Comparison of ENCODE assay signal across 9 mouse cellular contexts in the genomic region with DNA sequence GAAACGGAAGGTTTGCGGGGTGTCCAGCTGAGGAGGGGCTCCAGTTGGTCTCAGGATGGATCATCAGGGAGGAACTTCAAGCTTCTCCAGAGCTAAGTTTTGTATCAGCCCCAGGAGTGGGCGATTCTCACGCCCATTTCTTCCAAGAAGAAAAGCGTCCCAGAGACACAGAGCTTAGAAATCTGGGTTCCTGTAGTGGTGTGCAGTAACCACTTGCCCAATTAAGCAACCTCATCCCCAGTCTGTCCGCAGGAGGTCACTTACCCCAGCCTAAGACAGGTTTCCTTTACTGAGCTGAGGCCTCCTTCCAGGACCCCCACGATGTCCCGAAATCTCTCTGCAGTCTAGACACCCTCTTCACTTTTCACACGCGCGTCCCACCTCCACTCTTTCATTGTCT. TPM values are rescaled to one million over a fixed set of nuclear protein-coding genes. Genes with fewer than 3 reads are reported as not detected.
DNase-seq lines count a peak whose midpoint lies in the region; ATAC-seq and TF ChIP-seq lines count a peak whose summit lies in the region.
"Had no signal": no experiment of that assay in that cellular context is flagged by ENCODE, and none has a peak within 500 bp of the region (broad histone marks: within the 10 kb centered on the region; RNA-seq: fewer than 3 reads in every experiment).

No protein-coding gene starts in this region.

- no peak for TF ChIP-seq POLR2A in CH12.LX (IDR thresholded peaks at IDR 0.05; ENCODE audit: low read depth, low read length)

- in situ Hi-C loops in CH12.LX (cut with MboI; ENCODE audit: low pct_ligation_motif_present, low pct_unique_long_range_greater_than_20kb, low sequenced_read_pairs), result no loop called here

- H3K9ac ChIP-seq in CH12.LX (ENCODE audit: insufficient read depth, low read depth), result peak overlapping the region; percentile 73
- H3K9ac ChIP-seq in forebrain, embryonic 13.5 days, result peak overlapping the region; percentile 61
- peak overlapping the region; percentile 72 for H3K9ac ChIP-seq in liver, embryonic 16.5 days (ENCODE audit: low read depth, low read length)

- peaks cover 8% of the 10 kb centered on the region for H3K4me1 ChIP-seq in heart, embryonic 10.5 days
- H3K4me1 ChIP-seq in CH12.LX (ENCODE audit: control insufficient read depth in 1 of 2, insufficient read depth in 2 of 2), result peaks cover 6 to 14% of the 10 kb centered on the region in 2 experiments
- peaks cover 16% of the 10 kb centered on the region for H3K4me1 ChIP-seq in forebrain, embryonic 13.5 days
- peaks cover 22% of the 10 kb centered on the region for H3K4me1 ChIP-seq in liver, embryonic 16.5 days (ENCODE audit: control insufficient read depth, low read depth, low read length)

- H3K27ac ChIP-seq in heart, embryonic 10.5 days, result peak overlapping the region; percentile 78
- H3K27ac ChIP-seq in CH12.LX (ENCODE audit: insufficient read depth, low read depth), result no peak overlapping the region
- H3K27ac ChIP-seq in forebrain, embryonic 13.5 days, result no peak overlapping the region
- H3K27ac ChIP-seq in liver, embryonic 16.5 days (ENCODE audit: low read length), result peak overlapping the region; percentile 50; the same call in 1 of the 2 replicates

- no peak for DNase-seq in heart, embryonic 10.5 days (ENCODE audit: low spot score)
- DNase-seq in heart, adult 11 months, result no peak
- no peak for DNase-seq in CH12.LX (ENCODE audit: extremely low read depth)
- no peak for DNase-seq in ovary, postnatal 10 days (ENCODE audit: low spot score)
- DNase-seq in right cerebral cortex, adult 2 months (ENCODE audit: low spot score in 2 of 2), result no peak
- no peak for DNase-seq in right cerebral cortex, postnatal 4 days

- H3K79me2 ChIP-seq in CH12.LX (replicated peaks; ENCODE audit: control insufficient read depth, extremely low read depth, insufficient read depth, poor library complexity, severe bottlenecking), result no peaks in the 10 kb centered on the region

- no peak for TF ChIP-seq RAD21 in CH12.LX (IDR thresholded peaks at IDR 0.05; ENCODE audit: low read depth, low read length)

- H3K4me3 ChIP-seq in heart, embryonic 10.5 days, result peak overlapping the region; percentile 66
- H3K4me3 ChIP-seq in CH12.LX (replicated peaks in 1 of 3; ENCODE audit: low read depth in 2 of 3, low read length in 2 of 3, poor library complexity in 1 of 3), result peak overlapping the region; percentile 66 to 85 (median 78)
- H3K4me3 ChIP-seq in forebrain, embryonic 13.5 days, result peak overlapping the region; percentile 51
- peak overlapping the region; percentile 70 for H3K4me3 ChIP-seq in liver, embryonic 16.5 days (ENCODE audit: low read depth, low read length)

- no peak for TF ChIP-seq CTCF in CH12.LX (conservative IDR thresholded peaks at IDR 0.05 in 1 of 2, IDR thresholded peaks at IDR 0.05 in 1 of 2; ENCODE audit: low read depth in 2 of 2, low read length in 2 of 2)

- ATAC-seq in forebrain, embryonic 13.5 days, result no peak; the same call in 1 of the 2 replicates
- ATAC-seq in liver, embryonic 16.5 days (ENCODE audit: low read depth), result no peak; the same call in 1 of the 2 replicates

- no peak for TF ChIP-seq EP300 in CH12.LX (IDR thresholded peaks at IDR 0.05; ENCODE audit: low read length)

- no peaks in the 10 kb centered on the region for H3K36me3 ChIP-seq in heart, embryonic 10.5 days
- H3K36me3 ChIP-seq in CH12.LX (replicated peaks in 1 of 2; ENCODE audit: control insufficient read depth in 1 of 2, insufficient read depth in 1 of 2, low read length in 1 of 2), result peaks cover 0 to 5% of the 10 kb centered on the region in 2 experiments
- H3K36me3 ChIP-seq in forebrain, embryonic 13.5 days (ENCODE audit: poor library complexity, severe bottlenecking), result no peaks in the 10 kb centered on the region
- no peaks in the 10 kb centered on the region for H3K36me3 ChIP-seq in liver, embryonic 16.5 days (ENCODE audit: control insufficient read depth, insufficient read depth)

- H3K9me3 ChIP-seq in heart, embryonic 10.5 days, result no peaks in the 10 kb centered on the region
- H3K9me3 ChIP-seq in CH12.LX (replicated peaks; ENCODE audit: low read length), result peaks cover 3% of the 10 kb centered on the region
- no peaks in the 10 kb centered on the region for H3K9me3 ChIP-seq in forebrain, embryonic 13.5 days (replicated peaks)
- H3K9me3 ChIP-seq in liver, embryonic 16.5 days (replicated peaks; ENCODE audit: control insufficient read depth, low read length), result no peaks in the 10 kb centered on the region

- 11% methylated on average over 11 of the region's 11 CpGs for WGBS in heart, embryonic 10.5 days
- WGBS in forebrain, embryonic 13.5 days, result 5% methylated on average over 11 of the region's 11 CpGs
- 10% methylated on average over 11 of the region's 11 CpGs for WGBS in liver, embryonic 16.5 days (ENCODE audit: insufficient replicate concordance)

- dilution Hi-C loops in CH12.LX (cut with MboI; ENCODE audit: extremely low pct_ligation_motif_present, extremely low pct_unique_long_range_greater_than_20kb, low sequenced_read_pairs), result no loop called here

- H3K27me3 ChIP-seq in heart, embryonic 10.5 days (ENCODE audit: insufficient read depth, poor library complexity, severe bottlenecking), result no peaks in the 10 kb centered on the region
- H3K27me3 ChIP-seq in CH12.LX (replicated peaks), result no peaks in the 10 kb centered on the region
- H3K27me3 ChIP-seq in forebrain, embryonic 13.5 days, result no peaks in the 10 kb centered on the region
- no peaks in the 10 kb centered on the region for H3K27me3 ChIP-seq in liver, embryonic 16.5 days (ENCODE audit: control insufficient read depth, insufficient read depth, low read depth, low read length)

- peak overlapping the region; percentile 99 for H3K4me2 ChIP-seq in CH12.LX (ENCODE audit: insufficient read depth, low read depth, poor library complexity, severe bottlenecking)
- peak overlapping the region; percentile 77 for H3K4me2 ChIP-seq in forebrain, embryonic 13.5 days
- H3K4me2 ChIP-seq in liver, embryonic 16.5 days (ENCODE audit: low read depth, low read length), result peak overlapping the region; percentile 97

TF ChIP-seq in CH12.LX, 34 proteins besides CTCF, POLR2A, EP300 and RAD21:
- TF ChIP-seq USF1 (IDR thresholded peaks at IDR 0.05; ENCODE audit: low read depth, low read length) (no peak), GABPA (IDR thresholded peaks at IDR 0.05; ENCODE audit: insufficient replicate concordance, low read depth, low read length) (no peak), PAX5 (IDR thresholded peaks at IDR 0.05; ENCODE audit: low read length) (no peak), NRF1 (IDR thresholded peaks at IDR 0.05; ENCODE audit: low read depth, low read length) (no peak), TCF12 (IDR thresholded peaks at IDR 0.05; ENCODE audit: low read depth, low read length) (no peak), MEF2A (IDR thresholded peaks at IDR 0.05; ENCODE audit: borderline replicate concordance, low read depth, low read length) (no peak), USF2 (conservative IDR thresholded peaks at IDR 0.05; ENCODE audit: low read depth, low read length) (no peak), KAT2A (IDR thresholded peaks at IDR 0.05; ENCODE audit: insufficient replicate concordance, low read length) (no peak), ZNF384 (IDR thresholded peaks at IDR 0.05; ENCODE audit: low read depth, low read length) (no peak), SMC3 (IDR thresholded peaks at IDR 0.05; ENCODE audit: low read depth, low read length) (no peak), CHD2 (IDR thresholded peaks at IDR 0.05; ENCODE audit: low read length) (no peak), MYC (IDR thresholded peaks at IDR 0.05; ENCODE audit: low read depth, low read length) (no peak; the same call in 1 of the 2 replicates), POLR2AphosphoS2 (IDR thresholded peaks at IDR 0.05; ENCODE audit: low read depth, low read length) (no peak), IRF4 (IDR thresholded peaks at IDR 0.05; ENCODE audit: low read depth, low read length) (no peak)
TF ChIP-seq in CH12.LX: peak in this region for 0.

RNA-seq across cellular contexts. Expression of gene Isoc2a, which starts 0.3 kb away (rescaled TPM):
- 1.3 TPM in 2 replicates for polyA plus RNA-seq in heart, embryonic 10.5 days (2016; fragmentation: Nextera tagmentation; extraction: Ambion mirVana)
- 15.3 and 15.4 TPM in 2 replicates for total RNA-seq in CH12.LX (2012; rRNA removed)
- total RNA-seq in CH12.LX (2014; rRNA removed), result 8.4 and 8.6 TPM in 2 replicates
- 12.9 and 19.0 TPM in 2 replicates for polyA plus RNA-seq in CH12.LX (2012; ENCODE audit: insufficient read length, low read depth)
- 0.63 and 0.77 TPM in 2 replicates for polyA plus RNA-seq in forebrain, embryonic 13.5 days (2015; fragmentation: Nextera tagmentation; extraction: Ambion mirVana)
- 0.49 and 0.89 TPM in 2 replicates for polyA plus RNA-seq in liver, embryonic 16.5 days (2015; fragmentation: Nextera tagmentation; extraction: Ambion mirVana)

RNA-seq across cellular contexts. Expression of gene Isoc2b, which starts 7.2 kb away (rescaled TPM):
- polyA plus RNA-seq in heart, embryonic 10.5 days (2016; fragmentation: Nextera tagmentation; extraction: Ambion mirVana), result 3.9 TPM in 2 replicates
- total RNA-seq in CH12.LX (2012; rRNA removed) (10.8 and 19.5 TPM in 2 replicates), CH12.LX (2014; rRNA removed) (10.0 and 10.2 TPM in 2 replicates)
- polyA plus RNA-seq in CH12.LX (2012; ENCODE audit: insufficient read length, low read depth), result 3.9 and 4.7 TPM in 2 replicates
- polyA plus RNA-seq in forebrain, embryonic 13.5 days (2015; fragmentation: Nextera tagmentation; extraction: Ambion mirVana), result 2.7 and 3.4 TPM in 2 replicates
- 4.1 and 4.8 TPM in 2 replicates for polyA plus RNA-seq in liver, embryonic 16.5 days (2015; fragmentation: Nextera tagmentation; extraction: Ambion mirVana)

RNA-seq across cellular contexts. Expression of gene Gm36210, which starts 29.1 kb away (rescaled TPM):
- polyA plus RNA-seq in heart, embryonic 10.5 days (2016; fragmentation: Nextera tagmentation; extraction: Ambion mirVana), result 0.18 and 0.36 TPM in 2 replicates
- total RNA-seq in CH12.LX (2012; rRNA removed) (0.17 TPM in 1 of 2 replicates, not detected in the other), CH12.LX (2014; rRNA removed) (not detected in 2 replicates)
- polyA plus RNA-seq in CH12.LX (2012; ENCODE audit: insufficient read length, low read depth), result 0.90 and 1.4 TPM in 2 replicates
- 0.26 and 0.45 TPM in 2 replicates for polyA plus RNA-seq in forebrain, embryonic 13.5 days (2015; fragmentation: Nextera tagmentation; extraction: Ambion mirVana)
- polyA plus RNA-seq in liver, embryonic 16.5 days (2015; fragmentation: Nextera tagmentation; extraction: Ambion mirVana), result not detected in 2 replicates
- polyA plus RNA-seq: large intestine, adult 2 months had no signal

RNA-seq across cellular contexts. Expression of gene Shisa7, which starts 32.7 kb away (rescaled TPM):
- polyA plus RNA-seq in heart, embryonic 10.5 days (2016; fragmentation: Nextera tagmentation; extraction: Ambion mirVana), result 0.14 TPM in 1 of 2 replicates, not detected in the other
- not detected in 2 replicates for total RNA-seq in CH12.LX (2012; rRNA removed)
- total RNA-seq in CH12.LX (2014; rRNA removed), result not detected in 2 replicates
- polyA plus RNA-seq in CH12.LX (2012; ENCODE audit: insufficient read length, low read depth), result not detected in 2 replicates
- polyA plus RNA-seq in forebrain, embryonic 13.5 days (2015; fragmentation: Nextera tagmentation; extraction: Ambion mirVana), result 5.6 and 7.1 TPM in 2 replicates
- not detected in 2 replicates for polyA plus RNA-seq in liver, embryonic 16.5 days (2015; fragmentation: Nextera tagmentation; extraction: Ambion mirVana)

RNA-seq across cellular contexts. Expression of gene Zfp628, which starts 37.8 kb away (rescaled TPM):
- 2.9 and 3.5 TPM in 2 replicates for polyA plus RNA-seq in heart, embryonic 10.5 days (2016; fragmentation: Nextera tagmentation; extraction: Ambion mirVana)
- total RNA-seq in CH12.LX (2012; rRNA removed) (1.9 and 2.2 TPM in 2 replicates), CH12.LX (2014; rRNA removed) (0.42 and 0.87 TPM in 2 replicates)
- 7.1 and 9.4 TPM in 2 replicates for polyA plus RNA-seq in CH12.LX (2012; ENCODE audit: insufficient read length, low read depth)
- polyA plus RNA-seq in forebrain, embryonic 13.5 days (2015; fragmentation: Nextera tagmentation; extraction: Ambion mirVana), result 4.3 and 4.5 TPM in 2 replicates
- polyA plus RNA-seq in liver, embryonic 16.5 days (2015; fragmentation: Nextera tagmentation; extraction: Ambion mirVana), result 1.4 and 1.9 TPM in 2 replicates

Comparison
In these comparisons a context has a peak if more than half of its experiments do, and no peak if none do; other contexts are left out.
1. H3K27ac ChIP-seq: peak in heart, embryonic 10.5 days (single experiment) and liver, embryonic 16.5 days (single experiment); none in CH12.LX (single experiment) and forebrain, embryonic 13.5 days (single experiment).
2. Peak in every context shown above with its lines, with median percentiles within 50 percentile points of each other: H3K4me3 ChIP-seq, H3K4me2 ChIP-seq and H3K9ac ChIP-seq.